Mouse (Mus musculus) heart, postnatal 10 days (tissue): ENCODE results near the gene Src. TPM values are rescaled to one million over a fixed set of nuclear protein-coding genes. Genes with fewer than 3 reads are reported as not detected.
"Not testable (repeated sequence)": the region's sequence is repeated elsewhere in the genome, so short reads cannot be mapped to it uniquely, and the experiment has no call there.

Experiments
- DNase-seq, 2 experiments: peaks; one replicate each; pipeline ENCODE4 v3.0.0; 2021
- intact Hi-C: fragments of 180-260 bp; cut with DNase I; formaldehyde crosslinking; loops from one replicate; pipeline ENCODE4 v1.15.1; 2025
- total RNA-seq, 2 experiments: library from RNA; stranded (reverse); gene quantifications; 2 replicates each; pipeline ENCODE4 v1.2.3; 2021

Src gene
- total RNA-seq: 1 to 10 TPM; 8.4 to 9.5 TPM

GRCm38 (mm10) chr2:157418206-157418605 is at the start of gene Src:
TSS of gene Src (plus strand) at chr2:157418444.
- no peak for DNase-seq
- intact Hi-C loops: no loop called here

- DNase-seq: no peak
- intact Hi-C loops: no loop called here
These were observed 46.5 kb upstream of the Src start for GRCm38 (mm10) chr2:157371696-157372095.

GRCm38 (mm10) chr2:157373681-157374080 is 44.6 kb upstream of the Src start:
- no peak for DNase-seq
- intact Hi-C loops: no loop called here

GRCm38 (mm10) chr2:157375051-157375450 is 43.2 kb upstream of the Src start:
- no peak for DNase-seq
- intact Hi-C loops: no loop called here

- intact Hi-C loops: no loop called here
- no peak for DNase-seq
These were observed 42.2 kb upstream of the Src start for GRCm38 (mm10) chr2:157375794-157376757.

GRCm38 (mm10) chr2:157376995-157377394 is 41.2 kb upstream of the Src start:
- intact Hi-C loops: no loop called here
- DNase-seq: no peak

GRCm38 (mm10) chr2:157384836-157385235 is 33.4 kb upstream of the Src start:
- no peak for DNase-seq
- intact Hi-C loops: no loop called here

GRCm38 (mm10) chr2:157388901-157389590 is 29.2 kb upstream of the Src start:
- DNase-seq, intact Hi-C loops: not testable (repeated sequence)

- intact Hi-C loops: no loop called here
- no peak for DNase-seq
These were observed 28.7 kb upstream of the Src start for GRCm38 (mm10) chr2:157389591-157389921.

- DNase-seq: no peak
- intact Hi-C loops: no loop called here
These were observed 25.9 kb upstream of the Src start for GRCm38 (mm10) chr2:157392331-157392730.

GRCm38 (mm10) chr2:157393549-157393948 is 24.7 kb upstream of the Src start:
- intact Hi-C loops: no loop called here
- DNase-seq: no peak

- intact Hi-C loops: no loop called here
These were observed 23.4 kb upstream of the Src start for GRCm38 (mm10) chr2:157394868-157395267.

GRCm38 (mm10) chr2:157395371-157395770 is 22.9 kb upstream of the Src start:
- intact Hi-C loops: no loop called here
- DNase-seq: no peak

More at GRCm38 (mm10) chr2:157394868-157395267, 23.4 kb upstream of the Src start:
- no peak for DNase-seq

GRCm38 (mm10) chr2:157395960-157396359 is 22.3 kb upstream of the Src start:
- intact Hi-C loops: no loop called here
- no peak for DNase-seq

- DNase-seq: no peak
- intact Hi-C loops: no loop called here
These were observed 20.9 kb upstream of the Src start for GRCm38 (mm10) chr2:157397376-157397775.

GRCm38 (mm10) chr2:157398539-157398938 is 19.7 kb upstream of the Src start:
- DNase-seq: no peak
- intact Hi-C loops: no loop called here

- intact Hi-C loops: no loop called here
- DNase-seq: peak; percentile 45 to 48
These were observed 18.4 kb upstream of the Src start for GRCm38 (mm10) chr2:157399797-157400196.

GRCm38 (mm10) chr2:157400491-157400890 is 17.8 kb upstream of the Src start:
- intact Hi-C loops: no loop called here
- DNase-seq: no peak

GRCm38 (mm10) chr2:157401261-157401660 is 17.0 kb upstream of the Src start:
- DNase-seq: no peak
- intact Hi-C loops: no loop called here

GRCm38 (mm10) chr2:157407596-157407995 is 10.6 kb upstream of the Src start:
- intact Hi-C loops: no loop called here
- peak; percentile 76 to 78 for DNase-seq

- intact Hi-C loops: no loop called here
- no peak for DNase-seq
These were observed 8.3 kb upstream of the Src start for GRCm38 (mm10) chr2:157409793-157410533.
